Mouse (Mus musculus): ENCODE data around the gene Akna. TPM values are rescaled to one million over a fixed set of nuclear protein-coding genes. Genes with fewer than 3 reads are reported as not detected.

Akna gene
- polyA plus RNA-seq (2014; fragmentation: Nextera tagmentation; extraction: Ambion mirVana): 2.5 and 3.8 TPM in 2 replicates

DNA sequence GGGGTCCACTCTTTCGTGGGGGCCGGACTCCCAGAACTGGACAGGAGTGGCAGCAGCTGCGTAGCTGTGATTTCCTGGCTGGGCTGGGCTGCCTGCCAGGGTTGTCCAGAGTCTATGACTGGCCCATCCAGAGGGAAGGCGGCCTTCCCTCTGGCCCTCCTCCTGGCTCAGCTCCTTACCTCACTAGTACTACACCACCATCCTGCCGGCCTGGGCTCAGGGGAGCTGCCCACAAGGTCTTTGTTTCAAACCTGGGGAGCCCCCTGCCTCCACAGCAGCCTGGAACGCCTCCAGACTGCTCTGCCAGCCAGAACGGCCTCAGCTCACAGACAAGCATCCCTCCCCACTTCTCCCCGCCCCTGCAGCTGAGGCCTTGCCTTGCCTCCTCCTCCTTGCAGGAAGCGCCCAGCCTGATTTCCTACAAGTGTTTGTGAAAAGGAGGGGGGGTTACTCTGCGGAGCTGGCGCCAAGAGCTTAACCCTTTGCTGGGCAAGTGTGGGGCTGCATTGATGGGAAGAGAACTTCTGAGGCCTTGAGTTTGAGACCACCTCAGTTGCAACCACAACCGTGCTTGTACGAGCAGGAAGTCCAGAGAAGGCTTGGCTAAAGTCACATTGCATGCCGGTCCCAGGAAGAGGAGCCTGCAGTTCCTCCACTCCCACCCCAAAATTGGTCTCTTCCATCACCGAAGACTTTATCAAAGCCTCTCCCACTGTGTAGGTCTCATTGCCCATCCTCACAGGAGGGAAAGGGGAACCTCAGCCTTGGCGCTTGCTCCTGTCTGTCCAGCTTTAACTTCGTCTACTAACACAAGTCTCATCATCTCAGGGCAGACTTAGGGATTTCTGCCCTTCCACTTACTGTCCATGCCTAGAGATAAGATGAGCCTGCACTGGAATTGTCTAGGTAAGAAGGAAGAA lies at the start of gene Akna:
Akna (minus strand) TSS at position 315 of the 920 bp plus-strand sequence.
- peak within 1 kb of the TSS; percentile 12; the same call in 1 of the 2 replicates for H3K4me3 ChIP-seq (ENCODE audit: low read depth, low read length)
- 23% methylated on average over 17 of the region's 17 CpGs for WGBS

DNA sequence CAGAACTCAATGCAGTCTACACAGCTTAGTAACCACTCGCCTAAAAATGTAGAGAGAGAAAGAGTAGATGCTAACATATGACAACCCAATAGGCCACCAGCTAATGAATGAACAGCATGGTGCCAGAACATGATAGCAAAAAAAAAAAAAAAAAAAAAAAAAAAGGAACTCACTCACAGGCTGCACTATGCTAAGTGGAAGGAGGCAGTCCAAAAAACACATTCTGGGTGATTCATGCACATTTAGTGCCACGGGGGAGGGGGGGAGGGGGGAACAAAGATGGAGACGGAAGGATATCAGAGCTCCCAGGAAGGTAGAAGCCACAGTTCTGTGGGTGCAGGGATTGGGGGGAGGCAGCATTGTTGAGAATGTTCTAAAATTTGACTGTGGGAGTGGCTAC lies 49.4 kb upstream of the Akna start:
- ATAC-seq (ENCODE audit: low read depth): no peak
- H3K4me3 ChIP-seq (ENCODE audit: low read depth, low read length): no peak overlapping the region
- H3K27ac ChIP-seq (ENCODE audit: low read depth, low read length): no peak overlapping the region
- H3K4me2 ChIP-seq (ENCODE audit: low read depth, low read length): no peak overlapping the region
- no peaks in the 10 kb centered on the region for H3K36me3 ChIP-seq (ENCODE audit: control insufficient read depth, insufficient read depth, low read length)
- no peaks in the 10 kb centered on the region for H3K4me1 ChIP-seq (ENCODE audit: control insufficient read depth, insufficient read depth, low read length)
- H3K9ac ChIP-seq (replicated peaks; ENCODE audit: low read depth, low read length): no peak overlapping the region
- no peaks in the 10 kb centered on the region for H3K9me3 ChIP-seq (ENCODE audit: control insufficient read depth, low read length)
- WGBS: 62% methylated on average over 3 of the region's 3 CpGs
- no peaks in the 10 kb centered on the region for H3K27me3 ChIP-seq (ENCODE audit: control insufficient read depth, insufficient read depth, low read length)

More for the DNA sequence above, at the start of gene Akna:
- peak within 1 kb of the TSS; percentile 58 for H3K27ac ChIP-seq (ENCODE audit: low read depth, low read length)
- H3K27me3 ChIP-seq (ENCODE audit: control insufficient read depth, insufficient read depth, low read length): no peaks in the 10 kb centered on the region
- H3K4me1 ChIP-seq (ENCODE audit: control insufficient read depth, insufficient read depth, low read length): peaks cover 24% of the 10 kb centered on the region
- no peak within 1 kb of the TSS for H3K9ac ChIP-seq (replicated peaks; ENCODE audit: low read depth, low read length)
- H3K36me3 ChIP-seq (ENCODE audit: control insufficient read depth, insufficient read depth, low read length): no peaks in the 10 kb centered on the region
- H3K9me3 ChIP-seq (ENCODE audit: control insufficient read depth, low read length): no peaks in the 10 kb centered on the region
- peak within 1 kb of the TSS; percentile 3; the same call in 1 of the 2 replicates for H3K4me2 ChIP-seq (ENCODE audit: low read depth, low read length)
- ATAC-seq (ENCODE audit: low read depth): peak; percentile 82

DNA sequence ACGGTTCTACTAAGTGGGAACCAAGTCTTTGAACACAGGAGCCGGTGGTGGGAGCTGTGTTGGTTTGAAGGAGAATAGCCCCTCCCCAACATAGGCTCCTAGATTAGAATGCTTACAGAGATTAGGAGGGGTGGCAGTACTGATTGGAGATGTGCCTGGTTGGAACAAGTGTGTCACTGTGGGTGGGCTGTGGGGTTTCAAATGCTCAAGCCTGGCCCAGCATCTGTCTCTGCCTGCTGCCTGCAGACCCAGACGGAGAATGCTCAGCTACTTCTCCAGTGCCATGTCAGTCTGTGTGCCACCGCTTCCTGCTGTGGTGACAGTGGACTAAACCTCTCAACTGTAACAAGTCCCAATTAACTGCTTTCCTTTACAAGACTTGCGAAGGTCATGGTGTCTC lies 47.4 kb upstream of the Akna start:
- Histone ChIP-seq H3K4me1 (ENCODE audit: control insufficient read depth, insufficient read depth, low read length) (no peaks in the 10 kb centered on the region), H3K9me3 (ENCODE audit: control insufficient read depth, low read length) (no peaks in the 10 kb centered on the region), H3K4me3 (ENCODE audit: low read depth, low read length) (no peak overlapping the region), H3K9ac (replicated peaks; ENCODE audit: low read depth, low read length) (no peak overlapping the region), H3K4me2 (ENCODE audit: low read depth, low read length) (no peak overlapping the region), H3K36me3 (ENCODE audit: control insufficient read depth, insufficient read depth, low read length) (no peaks in the 10 kb centered on the region), H3K27ac (ENCODE audit: low read depth, low read length) (no peak overlapping the region), H3K27me3 (ENCODE audit: control insufficient read depth, insufficient read depth, low read length) (no peaks in the 10 kb centered on the region)
- ATAC-seq (ENCODE audit: low read depth): no peak
- WGBS: 88% methylated on average over 5 of the region's 5 CpGs

DNA sequence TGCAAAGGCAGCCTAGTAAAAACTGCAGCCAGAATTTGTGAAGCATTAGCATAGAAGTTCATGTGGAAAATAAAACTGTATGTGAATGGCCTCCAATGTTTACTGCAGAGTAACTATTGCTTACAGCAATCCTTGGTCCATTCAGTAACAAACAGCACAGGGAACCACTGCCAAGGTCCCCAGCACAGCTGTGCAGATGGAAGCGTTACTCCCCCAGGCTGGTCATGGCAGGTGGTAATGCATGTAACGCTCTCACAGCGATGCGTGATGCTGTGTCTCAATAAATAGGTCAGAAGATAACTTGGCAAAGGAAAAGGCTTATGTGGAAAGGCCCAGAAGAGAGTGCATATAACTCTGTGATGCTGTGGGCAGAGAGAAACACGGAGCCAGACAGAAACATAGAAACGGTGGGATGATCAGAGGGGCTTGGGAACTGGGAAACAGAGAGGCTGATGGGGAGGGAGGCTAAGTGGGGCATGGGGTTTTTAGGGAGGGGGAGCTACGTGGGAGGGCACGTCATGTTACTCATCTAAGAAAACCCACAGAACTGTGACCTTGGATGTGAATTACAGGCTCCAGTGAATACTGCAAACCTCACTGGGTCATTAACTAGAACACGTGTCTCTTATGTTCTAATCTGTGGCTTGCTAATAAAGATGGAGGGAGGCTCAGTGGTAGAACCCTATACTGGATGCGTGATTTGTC lies 41.4 kb upstream of the Akna start:
- Histone ChIP-seq H3K27me3 (ENCODE audit: control insufficient read depth, insufficient read depth, low read length) (no peaks in the 10 kb centered on the region), H3K4me3 (ENCODE audit: low read depth, low read length) (no peak overlapping the region), H3K4me2 (ENCODE audit: low read depth, low read length) (no peak overlapping the region), H3K27ac (ENCODE audit: low read depth, low read length) (no peak overlapping the region), H3K9me3 (ENCODE audit: control insufficient read depth, low read length) (no peaks in the 10 kb centered on the region), H3K4me1 (ENCODE audit: control insufficient read depth, insufficient read depth, low read length) (no peaks in the 10 kb centered on the region), H3K36me3 (ENCODE audit: control insufficient read depth, insufficient read depth, low read length) (no peaks in the 10 kb centered on the region), H3K9ac (replicated peaks; ENCODE audit: low read depth, low read length) (no peak overlapping the region)
- peak; percentile 68; the same call in 1 of the 2 replicates for ATAC-seq (ENCODE audit: low read depth)
- WGBS: 62% methylated on average over 10 of the region's 10 CpGs

DNA sequence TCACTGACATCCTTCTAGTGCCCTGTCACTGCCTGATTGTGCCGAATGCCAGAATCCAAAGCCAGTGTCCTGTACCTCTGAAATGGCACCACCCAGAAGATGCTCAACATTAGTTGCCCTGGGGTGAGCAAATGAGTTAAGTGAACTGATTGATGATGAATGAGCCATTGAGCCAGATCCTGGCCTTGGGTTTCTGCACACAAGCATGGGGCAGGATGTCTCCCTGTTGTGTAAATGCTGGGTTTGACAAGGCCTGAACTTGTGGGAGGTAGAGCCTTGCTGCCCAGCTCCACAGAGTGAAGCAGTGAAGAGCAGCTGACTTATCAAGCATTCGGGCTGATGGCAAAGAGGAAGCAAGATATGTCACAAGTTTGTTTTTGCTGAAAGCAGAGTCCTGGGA lies 39.9 kb upstream of the Akna start:
- Histone ChIP-seq H3K36me3 (ENCODE audit: control insufficient read depth, insufficient read depth, low read length) (no peaks in the 10 kb centered on the region), H3K27ac (ENCODE audit: low read depth, low read length) (no peak overlapping the region), H3K4me1 (ENCODE audit: control insufficient read depth, insufficient read depth, low read length) (0 out of 2 replicates have a peak, but pooled peaks cover under 1% of the 10 kb centered on the region), H3K9me3 (ENCODE audit: control insufficient read depth, low read length) (no peaks in the 10 kb centered on the region), H3K4me2 (ENCODE audit: low read depth, low read length) (no peak overlapping the region), H3K4me3 (ENCODE audit: low read depth, low read length) (no peak overlapping the region), H3K9ac (replicated peaks; ENCODE audit: low read depth, low read length) (no peak overlapping the region), H3K27me3 (ENCODE audit: control insufficient read depth, insufficient read depth, low read length) (no peaks in the 10 kb centered on the region)
- no peak for ATAC-seq (ENCODE audit: low read depth)
- WGBS: 96% methylated on average over 2 of the region's 2 CpGs

DNA sequence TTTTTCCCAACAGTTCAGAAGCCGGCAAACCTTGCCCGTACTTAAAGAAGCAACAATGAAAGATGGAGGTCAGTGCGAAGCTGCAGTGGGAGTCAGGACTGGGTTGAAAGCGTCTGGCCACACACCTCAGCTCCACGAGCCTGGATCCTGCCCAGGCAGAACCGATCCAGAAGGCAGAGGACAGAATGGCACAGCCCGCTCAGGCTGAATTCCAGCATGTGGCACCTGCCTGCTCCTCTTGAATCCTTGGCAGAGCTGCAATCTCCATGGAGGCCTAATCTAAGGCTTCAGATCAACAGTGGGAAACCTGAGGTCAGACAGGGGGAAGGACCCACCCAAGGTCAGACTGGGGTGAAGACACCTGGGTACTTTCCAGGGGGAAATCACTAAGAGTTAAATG lies 38.5 kb upstream of the Akna start:
- Histone ChIP-seq H3K4me3 (ENCODE audit: low read depth, low read length) (no peak overlapping the region), H3K4me2 (ENCODE audit: low read depth, low read length) (no peak overlapping the region), H3K27me3 (ENCODE audit: control insufficient read depth, insufficient read depth, low read length) (no peaks in the 10 kb centered on the region), H3K36me3 (ENCODE audit: control insufficient read depth, insufficient read depth, low read length) (no peaks in the 10 kb centered on the region), H3K9ac (replicated peaks; ENCODE audit: low read depth, low read length) (no peak overlapping the region), H3K9me3 (ENCODE audit: control insufficient read depth, low read length) (no peaks in the 10 kb centered on the region), H3K27ac (ENCODE audit: low read depth, low read length) (no peak overlapping the region), H3K4me1 (ENCODE audit: control insufficient read depth, insufficient read depth, low read length) (peaks cover 7% of the 10 kb centered on the region; the same call in 1 of the 2 replicates)
- no peak for ATAC-seq (ENCODE audit: low read depth)
- 96% methylated on average over 7 of the region's 7 CpGs for WGBS

DNA sequence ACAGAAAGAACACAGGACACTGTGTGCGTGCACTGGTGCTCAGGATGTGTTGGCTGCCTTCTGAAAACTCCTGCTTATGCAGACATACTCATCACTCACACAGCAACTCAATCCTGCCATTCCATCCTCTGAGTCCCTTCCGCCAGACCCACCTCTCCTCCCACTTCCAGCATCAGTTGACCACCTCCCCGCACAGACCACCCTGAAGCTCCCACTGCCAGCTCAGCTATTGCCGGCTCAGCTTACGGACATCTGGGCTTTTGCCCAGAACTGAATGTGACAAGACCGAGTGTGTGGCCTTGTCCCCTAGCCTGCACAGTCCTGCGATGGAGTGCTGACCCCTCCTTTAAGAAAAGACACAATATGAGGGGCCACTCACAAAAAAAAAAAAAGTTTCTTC lies 37.1 kb upstream of the Akna start:
- Histone ChIP-seq H3K36me3 (ENCODE audit: control insufficient read depth, insufficient read depth, low read length) (no peaks in the 10 kb centered on the region), H3K9me3 (ENCODE audit: control insufficient read depth, low read length) (no peaks in the 10 kb centered on the region), H3K27me3 (ENCODE audit: control insufficient read depth, insufficient read depth, low read length) (no peaks in the 10 kb centered on the region), H3K4me2 (ENCODE audit: low read depth, low read length) (no peak overlapping the region), H3K27ac (ENCODE audit: low read depth, low read length) (no peak overlapping the region), H3K4me3 (ENCODE audit: low read depth, low read length) (no peak overlapping the region), H3K9ac (replicated peaks; ENCODE audit: low read depth, low read length) (no peak overlapping the region), H3K4me1 (ENCODE audit: control insufficient read depth, insufficient read depth, low read length) (peaks cover 7% of the 10 kb centered on the region; the same call in 1 of the 2 replicates)
- ATAC-seq (ENCODE audit: low read depth): no peak
- WGBS: 76% methylated on average over 7 of the region's 7 CpGs

DNA sequence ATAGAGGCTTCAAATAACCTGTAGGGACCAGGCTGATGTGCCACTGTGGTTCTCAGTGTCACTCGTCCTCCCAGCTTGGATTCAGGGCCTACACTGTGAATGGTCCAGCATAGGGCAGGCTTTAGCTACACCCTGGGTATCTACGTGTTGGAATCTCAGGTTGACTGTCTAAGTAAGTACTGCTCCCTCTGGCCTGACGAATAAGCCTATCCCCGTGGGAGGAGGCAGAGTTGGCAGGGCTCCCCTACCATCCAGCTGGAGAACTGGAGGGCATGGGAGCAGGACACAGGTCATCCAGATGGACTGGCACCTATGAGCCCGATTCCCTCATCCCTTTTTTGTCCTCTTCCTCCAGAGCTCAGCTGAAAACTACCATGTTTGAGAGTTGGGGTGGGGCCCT lies 34.8 kb upstream of the Akna start:
- Histone ChIP-seq H3K27me3 (ENCODE audit: control insufficient read depth, insufficient read depth, low read length) (no peaks in the 10 kb centered on the region), H3K27ac (ENCODE audit: low read depth, low read length) (no peak overlapping the region), H3K9me3 (ENCODE audit: control insufficient read depth, low read length) (no peaks in the 10 kb centered on the region), H3K4me3 (ENCODE audit: low read depth, low read length) (no peak overlapping the region), H3K4me2 (ENCODE audit: low read depth, low read length) (no peak overlapping the region), H3K4me1 (ENCODE audit: control insufficient read depth, insufficient read depth, low read length) (peaks cover 7% of the 10 kb centered on the region; the same call in 1 of the 2 replicates), H3K36me3 (ENCODE audit: control insufficient read depth, insufficient read depth, low read length) (no peaks in the 10 kb centered on the region), H3K9ac (replicated peaks; ENCODE audit: low read depth, low read length) (no peak overlapping the region)
- 83% methylated on average over 5 of the region's 5 CpGs for WGBS
- ATAC-seq (ENCODE audit: low read depth): peak; percentile 42; the same call in 1 of the 2 replicates

All from neural tube, embryonic 14.5 days (tissue).